Mouse (Mus musculus) liver, adult 2 months (tissue): ENCODE measurements around the gene Pitpnm1.

Experiments
- CTCF ChIP-seq: fragments of 200-500 bp; IDR thresholded peaks from 2 replicates; pipeline ENCODE4 v1.5.1; 2011; ENCODE audit warnings: low read depth, low read length, control low read depth
- POLR2A ChIP-seq: fragments of 200-500 bp; IDR thresholded peaks from 2 replicates; pipeline ENCODE4 v1.6.1; 2011; ENCODE audit warnings: low read length, control low read depth; ENCODE audit not compliant: insufficient read depth; ENCODE audit errors: extremely low read depth

GRCm38 (mm10) chr19:4146366-4147021 lies 46.7 kb downstream of the Pitpnm1 start:
- TF ChIP-seq POLR2A: no peak
- no peak for TF ChIP-seq CTCF
